Mouse (Mus musculus): ENCODE data around the gene Apoa4. TPM values are rescaled to one million over a fixed set of nuclear protein-coding genes. Genes with fewer than 3 reads are reported as not detected.
A peak's percentile ranks its signal among the peaks of the same experiment; 100 is the strongest.

The Apoa4 gene
- total RNA-seq, 2 experiments from 2014 or later, result not detected

GRCm38 (mm10) chr9:46227064-46227614 is 13.4 kb upstream of the Apoa4 start:
- no peak for DNase-seq

- no peak for DNase-seq
These were observed 12.0 kb upstream of the Apoa4 start, which contains the start of gene Apoa1 for GRCm38 (mm10) chr9:46228491-46228890. Gene Apoa1 (plus strand): TSS chr9:46228580.

GRCm38 (mm10) chr9:46229573-46230449 is 10.7 kb upstream of the Apoa4 start:
- peak; percentile 83 to 86 for DNase-seq

- no peak for DNase-seq
These were observed 10.0 kb upstream of the Apoa4 start for GRCm38 (mm10) chr9:46230450-46230975.

GRCm38 (mm10) chr9:46235196-46235595 is 5.3 kb upstream of the Apoa4 start:
- no peak for DNase-seq

GRCm38 (mm10) chr9:46235596-46235648 is 5.1 kb upstream of the Apoa4 start, which contains the start of gene Apoc3:
Gene Apoc3 (minus strand): TSS chr9:46235636.
- DNase-seq, result no peak

GRCm38 (mm10) chr9:46235649-46236048 is 4.8 kb upstream of the Apoa4 start:
- DNase-seq, result no peak

- DNase-seq, result no peak
These were observed 1.6 kb upstream of the Apoa4 start for GRCm38 (mm10) chr9:46238850-46239249.

GRCm38 (mm10) chr9:46241818-46242217 is 1.3 kb downstream of the Apoa4 start:
- DNase-seq, result no peak

GRCm38 (mm10) chr9:46243122-46243521 is 2.6 kb downstream of the Apoa4 start:
- DNase-seq, result no peak

- no peak for DNase-seq
These were observed 3.1 kb downstream of the Apoa4 start for GRCm38 (mm10) chr9:46243584-46243983.

- DNase-seq, result peak; percentile 59 to 86
These were observed 6.3 kb downstream of the Apoa4 start for GRCm38 (mm10) chr9:46246752-46247324.

- no peak for DNase-seq
These were observed 15.7 kb downstream of the Apoa4 start for GRCm38 (mm10) chr9:46256177-46256576.

- DNase-seq, result no peak
These were observed 16.3 kb downstream of the Apoa4 start for GRCm38 (mm10) chr9:46256658-46257385.

- peak; percentile 25 to 64 for DNase-seq
These were observed 17.1 kb downstream of the Apoa4 start for GRCm38 (mm10) chr9:46257546-46257945.

GRCm38 (mm10) chr9:46259111-46259510 is 18.6 kb downstream of the Apoa4 start:
- no peak for DNase-seq

- DNase-seq, result no peak
These were observed 20.6 kb downstream of the Apoa4 start for GRCm38 (mm10) chr9:46261131-46261530.

- no peak for DNase-seq
These were observed 27.9 kb downstream of the Apoa4 start, which contains the start of gene Apoa5 for GRCm38 (mm10) chr9:46268343-46268873. Gene Apoa5 (plus strand): TSS chr9:46268633.

- no peak for DNase-seq
These were observed 28.6 kb downstream of the Apoa4 start for GRCm38 (mm10) chr9:46269125-46269524.

- no peak for DNase-seq
These were observed 30.3 kb downstream of the Apoa4 start for GRCm38 (mm10) chr9:46270782-46271181.

GRCm38 (mm10) chr9:46272070-46272469 is 31.6 kb downstream of the Apoa4 start:
- DNase-seq, result no peak

- DNase-seq, result peak; percentile 90 to 95
These were observed 32.4 kb downstream of the Apoa4 start, which contains the start of gene Zpr1 for GRCm38 (mm10) chr9:46272677-46273454. Gene Zpr1 (plus strand): TSS chr9:46273064.

Data from heart, adult 18-20 months (tissue).